Mouse (Mus musculus): ENCODE measurements around the gene Macrod2.

GRCm38 (mm10) chr2:142433126-142433525 is 2038.0 kb downstream of the Macrod2 start:
- TF ChIP-seq CTCF (IDR thresholded peaks at IDR 0.05; ENCODE audit: control insufficient read depth, insufficient read depth, insufficient replicate concordance, low read depth, low read length): no peak
- TF ChIP-seq POLR2A (IDR thresholded peaks at IDR 0.05; ENCODE audit: control insufficient read depth, low read depth, low read length): no peak

Measured in testis, adult 2 months (tissue).